13 mouse cellular contexts compared by ENCODE assay signal in genomic region chr7:112359594-112359993, GRCm38 (mm10).
"Had no signal": no experiment of that assay in that cellular context is flagged by ENCODE, and none has a peak within 500 bp of the region (broad histone marks: within the 10 kb centered on the region; RNA-seq: fewer than 3 reads in every experiment).

No protein-coding gene starts in this region.

- H3K27me3 ChIP-seq: liver, embryonic 13.5 days had no signal

- H3K9me3 ChIP-seq: liver, embryonic 13.5 days had no signal

- H3K4me2 ChIP-seq: liver, embryonic 13.5 days; midbrain, embryonic 11.5 days had no signal

- DNase-seq: kidney, postnatal 10 days; kidney, postnatal 36 days; layer of hippocampus, postnatal 36 days; liver, embryonic 13.5 days; lung, adult 2 months; lung, postnatal 14 days; lung, postnatal 4 days; midbrain, embryonic 14.5 days; thymus, adult 2 months; thymus, postnatal 14 days; thymus, postnatal 4 days had no signal

- H3K36me3 ChIP-seq: liver, embryonic 13.5 days had no signal

- H3K9ac ChIP-seq: liver, embryonic 13.5 days had no signal

- H3K4me3 ChIP-seq: left cerebral cortex, adult 2 months; liver, embryonic 13.5 days had no signal

- H3K27ac ChIP-seq: left cerebral cortex, adult 2 months; liver, embryonic 13.5 days had no signal
